Mouse (Mus musculus) heart, adult 2 months (tissue): ENCODE measurements around the gene Pias4.

Experiments
- CTCF ChIP-seq: fragments of 200-600 bp; IDR thresholded peaks from 2 replicates; pipeline ENCODE4 v1.8.1; 2022; ENCODE audit warnings: antibody characterized with exemption, mild to moderate bottlenecking, moderate library complexity
- POLR2A ChIP-seq: fragments of 200-500 bp; IDR thresholded peaks from 2 replicates; pipeline ENCODE4 v1.6.1; 2011; ENCODE audit warnings: mild to moderate bottlenecking, low read depth, low read length, control low read depth; ENCODE audit not compliant: insufficient read depth

DNA sequence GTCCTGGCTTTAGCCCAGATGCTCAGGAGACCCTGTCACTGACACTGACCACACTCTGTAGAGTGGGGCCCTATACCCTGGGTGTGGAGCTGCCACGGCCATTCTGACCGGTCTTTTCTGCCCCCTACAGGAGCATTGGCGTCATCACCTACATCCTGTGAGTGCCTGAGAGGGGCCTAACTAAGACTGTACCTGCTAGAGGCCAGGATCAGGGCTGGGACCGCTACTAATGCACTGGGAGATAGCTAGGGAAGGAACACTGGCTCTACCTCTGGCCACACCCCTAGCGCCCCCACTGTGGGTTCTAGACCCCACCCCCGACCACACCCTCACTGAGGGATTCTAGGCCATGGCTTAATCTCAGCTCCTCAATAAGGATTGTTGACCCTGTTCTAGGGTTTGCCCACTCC is 23.2 kb upstream of the Pias4 start:
- peak; percentile 44 for TF ChIP-seq CTCF
- TF ChIP-seq POLR2A: no peak
